Comparison of ENCODE assay signal across 7 mouse cellular contexts in genomic region chr10:86021749-86022473, GRCm38 (mm10). TPM values are rescaled to one million over a fixed set of nuclear protein-coding genes. Genes with fewer than 3 reads are reported as not detected.
A peak's percentile ranks its signal among the peaks of the same experiment; 100 is the strongest.
DNase-seq lines count a peak whose midpoint lies in the region; ATAC-seq lines count a peak whose summit lies in the region.

TSS of gene Fbxo7 (plus strand) at chr10:86021972.

- H3K27me3 ChIP-seq in intestine, embryonic 15.5 days (replicated peaks), result no peaks in the 10 kb centered on the region
- H3K27me3 ChIP-seq in midbrain, embryonic 10.5 days (ENCODE audit: low read depth, poor library complexity, severe bottlenecking), result no peaks in the 10 kb centered on the region

- no peaks in the 10 kb centered on the region for H3K36me3 ChIP-seq in intestine, embryonic 15.5 days
- 0 out of 2 replicates have a peak, but pooled peaks cover 7% of the 10 kb centered on the region for H3K36me3 ChIP-seq in midbrain, embryonic 10.5 days

- H3K9me3 ChIP-seq in intestine, embryonic 15.5 days, result no peaks in the 10 kb centered on the region
- H3K9me3 ChIP-seq in midbrain, embryonic 10.5 days (replicated peaks), result no peaks in the 10 kb centered on the region

- peak within 1 kb of the TSS; percentile 88 for H3K4me3 ChIP-seq in intestine, embryonic 15.5 days (replicated peaks)
- H3K4me3 ChIP-seq in midbrain, embryonic 10.5 days, result peak within 1 kb of the TSS; percentile 86

- DNase-seq in adrenal gland, adult 18-20 months (ENCODE audit: low spot score in 2 of 2), result peak; percentile 86 to 87
- peak; percentile 95 for DNase-seq in embryo, embryonic 11 days
- DNase-seq in gastrocnemius, postnatal 36 days, result peak; percentile 77 to 89
- DNase-seq in left cerebral cortex, postnatal 25 days (ENCODE audit: low spot score in 2 of 2), result peak; percentile 86 to 89
- peak; percentile 89 for DNase-seq in midbrain, embryonic 10.5 days (ENCODE audit: low spot score)
- DNase-seq in right cerebral cortex, postnatal 4 days, result peak; percentile 93

- whole genome bisulfite sequencing in intestine, embryonic 15.5 days, result under 1% methylated on average over 82 of the region's 82 CpGs
- under 1% methylated on average over 82 of the region's 82 CpGs for WGBS in midbrain, embryonic 10.5 days

- peak; percentile 98 for ATAC-seq in intestine, embryonic 15.5 days

- H3K9ac ChIP-seq in intestine, embryonic 15.5 days, result peak within 1 kb of the TSS; percentile 87

- intact Hi-C loops in gastrocnemius, postnatal 36 days (cut with DNase I), result loop anchor here (5.0 kb wide), 1 partner anchor 440 kb away; no protein-coding TSS in a partner anchor
- intact Hi-C loops in left cerebral cortex, postnatal 25 days (cut with DNase I), result loop anchor here (5.0 kb wide), 2 partner anchors 55 to 275 kb away; no protein-coding TSS in a partner anchor

- H3K4me2 ChIP-seq in intestine, embryonic 15.5 days (replicated peaks), result peak within 1 kb of the TSS; percentile 62

- peak within 1 kb of the TSS; percentile 96 for H3K27ac ChIP-seq in intestine, embryonic 15.5 days
- peak within 1 kb of the TSS; percentile 92 for H3K27ac ChIP-seq in midbrain, embryonic 10.5 days (replicated peaks)

- H3K4me1 ChIP-seq in intestine, embryonic 15.5 days (replicated peaks), result no peaks in the 10 kb centered on the region; the same call in 1 of the 2 replicates
- peaks cover 11% of the 10 kb centered on the region for H3K4me1 ChIP-seq in midbrain, embryonic 10.5 days

RNA-seq across cellular contexts. Expression of gene Fbxo7, which starts in this region (rescaled TPM):
- 10 to 100 TPM; 18.9 to 26.5 TPM for total RNA-seq in adrenal gland, adult 18-20 months (2021)
- 1 to 10 TPM; 7.9 to 9.4 TPM for total RNA-seq in gastrocnemius, postnatal 36 days (2021)
- polyA plus RNA-seq in intestine, embryonic 15.5 days (2015; fragmentation: Nextera tagmentation; extraction: Ambion mirVana), result 29.5 and 30.0 TPM in 2 replicates
- total RNA-seq in left cerebral cortex, postnatal 25 days (2021), result 10 to 100 TPM; 22.6 to 32.0 TPM
- polyA plus RNA-seq in midbrain, embryonic 10.5 days (2016; fragmentation: Nextera tagmentation; extraction: Ambion mirVana), result 16.2 and 16.9 TPM in 2 replicates

Comparison
In these comparisons a context has a peak if more than half of its experiments do, and no peak if none do; other contexts are left out.
1. Peak in every context shown above with its lines: DNase-seq, ATAC-seq, H3K4me3 ChIP-seq and H3K27ac ChIP-seq.